ENCODE assay signal across 19 mouse cellular contexts in the genomic region with DNA sequence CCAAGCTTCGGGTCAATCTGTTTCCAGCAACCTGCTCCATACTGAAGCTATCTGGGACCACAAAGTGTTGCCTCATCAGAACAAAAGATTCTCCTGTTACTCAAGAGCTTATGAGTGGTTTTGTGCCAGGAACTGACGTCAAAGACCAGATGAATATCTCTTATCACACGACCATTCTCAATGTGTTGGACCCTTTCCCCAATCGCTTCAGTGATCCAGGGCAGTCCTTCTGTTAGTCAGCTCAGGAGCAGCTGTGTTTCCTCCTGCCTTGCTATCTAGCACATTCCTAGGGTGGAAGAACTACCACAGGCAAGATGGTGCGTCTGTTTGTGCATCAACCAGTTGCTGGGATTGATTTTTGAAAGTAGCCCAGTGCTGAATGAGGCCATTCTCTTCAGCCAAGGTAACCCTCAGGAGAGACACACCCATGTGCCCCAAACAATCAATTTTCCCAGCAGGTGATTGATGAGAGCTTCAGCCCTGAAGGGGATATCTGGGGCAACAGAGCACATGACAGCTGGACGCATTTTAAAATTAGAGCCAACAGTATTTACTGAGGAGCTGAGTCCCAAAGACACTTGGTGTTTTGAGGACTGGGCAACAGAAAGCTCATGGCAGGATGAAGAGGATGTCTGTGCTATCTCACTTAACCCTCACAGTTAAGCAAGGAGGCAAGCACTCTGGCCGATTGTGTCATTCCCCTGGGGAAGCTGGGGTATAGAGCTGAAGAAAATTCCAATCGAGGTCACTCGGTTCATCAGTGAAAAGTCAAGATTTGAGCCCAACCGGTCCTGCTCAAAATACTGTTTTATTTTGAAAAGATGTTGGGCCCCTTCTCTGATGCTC. TPM values are rescaled to one million over a fixed set of nuclear protein-coding genes. Genes with fewer than 3 reads are reported as not detected.
A peak's percentile ranks its signal among the peaks of the same experiment; 100 is the strongest.
DNase-seq lines count a peak whose midpoint lies in the region; ATAC-seq and TF ChIP-seq lines count a peak whose summit lies in the region.
"Had no signal": no experiment of that assay in that cellular context is flagged by ENCODE, and none has a peak within 500 bp of the region (broad histone marks: within the 10 kb centered on the region; RNA-seq: fewer than 3 reads in every experiment).

No protein-coding gene starts in this region.

- no peak overlapping the region for H3K4me2 ChIP-seq in forebrain, embryonic 11.5 days (ENCODE audit: low read depth, low read length, severe bottlenecking)
- H3K4me2 ChIP-seq in intestine, embryonic 15.5 days (replicated peaks) = no peak overlapping the region
- H3K4me2 ChIP-seq: liver, embryonic 13.5 days; midbrain, embryonic 15.5 days had no signal

- no peak for TF ChIP-seq CTCF in ES-Bruce4 (IDR thresholded peaks at IDR 0.05; ENCODE audit: low read depth, low read length)

- 73% methylated on average over 10 of the region's 10 CpGs for WGBS in forebrain, embryonic 11.5 days
- 68% methylated on average over 10 of the region's 10 CpGs for WGBS in intestine, embryonic 15.5 days

- no peaks in the 10 kb centered on the region for H3K4me1 ChIP-seq in ES-Bruce4 (ENCODE audit: control insufficient read depth, insufficient read depth, low read length)
- no peaks in the 10 kb centered on the region for H3K4me1 ChIP-seq in forebrain, embryonic 11.5 days (replicated peaks; ENCODE audit: control insufficient read depth, insufficient read depth, low read length)
- 0 out of 2 replicates have a peak, but pooled peaks cover 4% of the 10 kb centered on the region for H3K4me1 ChIP-seq in intestine, embryonic 15.5 days (replicated peaks)
- H3K4me1 ChIP-seq: liver, embryonic 13.5 days; midbrain, embryonic 15.5 days had no signal

- peak; percentile 40; the same call in 1 of the 2 replicates for TF ChIP-seq EP300 in ES-Bruce4 (IDR thresholded peaks at IDR 0.05; ENCODE audit: insufficient read depth, low read depth, low read length)

- no peaks in the 10 kb centered on the region; the same call in 1 of the 2 replicates for H3K9me3 ChIP-seq in ES-Bruce4 (replicated peaks; ENCODE audit: control insufficient read depth, insufficient read depth, low read length, poor library complexity, severe bottlenecking)
- H3K9me3 ChIP-seq in forebrain, embryonic 11.5 days (ENCODE audit: control insufficient read depth, low read length) = no peaks in the 10 kb centered on the region
- H3K9me3 ChIP-seq in intestine, embryonic 15.5 days = no peaks in the 10 kb centered on the region
- H3K9me3 ChIP-seq: liver, embryonic 13.5 days; midbrain, embryonic 15.5 days had no signal

- H3K27me3 ChIP-seq in ES-Bruce4 (ENCODE audit: control insufficient read depth, insufficient read depth, low read length, poor library complexity, severe bottlenecking) = no peaks in the 10 kb centered on the region
- H3K27me3 ChIP-seq in forebrain, embryonic 11.5 days (ENCODE audit: control insufficient read depth, insufficient read depth, low read length) = no peaks in the 10 kb centered on the region
- H3K27me3 ChIP-seq in intestine, embryonic 15.5 days (replicated peaks) = no peaks in the 10 kb centered on the region
- H3K27me3 ChIP-seq: liver, embryonic 13.5 days; midbrain, embryonic 15.5 days had no signal

- no peaks in the 10 kb centered on the region for H3K36me3 ChIP-seq in ES-Bruce4 (ENCODE audit: control insufficient read depth, insufficient read depth, low read length, poor library complexity, severe bottlenecking)
- H3K36me3 ChIP-seq in forebrain, embryonic 11.5 days (ENCODE audit: control insufficient read depth, insufficient read depth, low read length) = no peaks in the 10 kb centered on the region
- no peaks in the 10 kb centered on the region for H3K36me3 ChIP-seq in intestine, embryonic 15.5 days
- H3K36me3 ChIP-seq: liver, embryonic 13.5 days; midbrain, embryonic 15.5 days had no signal

- TF ChIP-seq POLR2A in ES-Bruce4 (IDR thresholded peaks at IDR 0.05; ENCODE audit: insufficient read depth, low read length) = no peak

- no peak overlapping the region for H3K27ac ChIP-seq in ES-Bruce4 (ENCODE audit: insufficient read depth, low read length)
- H3K27ac ChIP-seq in forebrain, embryonic 11.5 days (ENCODE audit: low read depth, low read length) = no peak overlapping the region
- no peak overlapping the region for H3K27ac ChIP-seq in intestine, embryonic 15.5 days
- H3K27ac ChIP-seq: gastrocnemius, adult 2 months; hindbrain, postnatal 0 days; liver, embryonic 13.5 days; midbrain, embryonic 15.5 days had no signal

- H3K9ac ChIP-seq in ES-Bruce4 (ENCODE audit: low read depth, poor library complexity, severe bottlenecking) = no peak overlapping the region
- H3K9ac ChIP-seq in forebrain, embryonic 11.5 days (ENCODE audit: low read length) = no peak overlapping the region
- no peak overlapping the region for H3K9ac ChIP-seq in intestine, embryonic 15.5 days
- H3K9ac ChIP-seq: liver, embryonic 13.5 days; midbrain, embryonic 15.5 days had no signal

- peak; percentile 88 for ATAC-seq in megakaryocyte, adult 5-6 weeks (ENCODE audit: poor library complexity, severe bottlenecking)
- ATAC-seq in forebrain, embryonic 11.5 days (replicated peaks; ENCODE audit: low FRiP score) = no peak
- no peak for ATAC-seq in intestine, embryonic 15.5 days
- ATAC-seq: forebrain, embryonic 14.5 days; hindbrain, postnatal 0 days; midbrain, embryonic 15.5 days had no signal

- no peak overlapping the region for H3K4me3 ChIP-seq in ES-Bruce4 (ENCODE audit: low read depth, low read length)
- H3K4me3 ChIP-seq in forebrain, embryonic 11.5 days (ENCODE audit: low read depth, low read length) = no peak overlapping the region
- H3K4me3 ChIP-seq in intestine, embryonic 15.5 days (replicated peaks) = no peak overlapping the region
- H3K4me3 ChIP-seq: gastrocnemius, adult 2 months; liver, embryonic 13.5 days; midbrain, embryonic 15.5 days had no signal

- peak; percentile 71 for DNase-seq in layer of hippocampus, adult 9-11 months
- no peak for DNase-seq in layer of hippocampus, postnatal 25 days (ENCODE audit: extremely low spot score in 1 of 2, low spot score in 1 of 2)
- DNase-seq in brain, adult 2 months (ENCODE audit: low read depth, low spot score) = peak; percentile 32
- DNase-seq in forebrain, embryonic 11.5 days (ENCODE audit: low spot score) = no peak
- DNase-seq: adrenal gland, postnatal 14 days; embryo, embryonic 11 days; gastrocnemius, adult 2 months; heart, adult 18-20 months; kidney, adult 18-20 months; kidney, postnatal 14 days; liver, embryonic 13.5 days; spleen, adult 18-20 months; thymus, adult 2 months had no signal

RNA-seq across cellular contexts. Expression of gene Lrrc8d, which starts 30.0 kb away (rescaled TPM):
- 10 to 100 TPM; 47.9 to 57.7 TPM for total RNA-seq in layer of hippocampus, postnatal 25 days (2021)
- polyA plus RNA-seq in ES-Bruce4 (2011; ENCODE audit: insufficient read depth, insufficient read length, low read depth, missing spikeins) = 34.6 and 37.0 TPM in 2 replicates
- total RNA-seq in megakaryocyte, adult 5-6 weeks (2015) = 79.7 and 88.1 TPM in 2 replicates
- 38.6 and 50.0 TPM in 2 replicates for total RNA-seq in megakaryocyte, adult 5-6 weeks (2017)
- 26.8 and 28.9 TPM in 2 replicates for polyA plus RNA-seq in forebrain, embryonic 11.5 days (2014; fragmentation: Nextera tagmentation; extraction: Ambion mirVana)
- polyA plus RNA-seq in intestine, embryonic 15.5 days (2015; fragmentation: Nextera tagmentation; extraction: Ambion mirVana) = 14.8 and 16.2 TPM in 2 replicates

Comparison
In these comparisons a context has a peak if more than half of its experiments do, and no peak if none do; other contexts are left out.
1. DNase-seq: peak in layer of hippocampus, adult 9-11 months (single experiment) and brain, adult 2 months (single experiment); none in layer of hippocampus, postnatal 25 days (0 of 2) and forebrain, embryonic 11.5 days (single experiment).